Mouse (Mus musculus) CH12.LX (cell line): ENCODE data around the gene Psma1. TPM values are rescaled to one million over a fixed set of nuclear protein-coding genes. Genes with fewer than 3 reads are reported as not detected.
A peak's percentile ranks its signal among the peaks of the same experiment; 100 is the strongest.

Experiments used
- DNase-seq: peaks from one replicate; pipeline ENCODE4 v3.0.0-alpha.2; 2013; ENCODE audit errors: extremely low read depth
- H3K27ac ChIP-seq: 2 replicates; pipeline ENCODE4 v1.5.1; 2012; ENCODE audit warnings: low read depth, mild to moderate bottlenecking, control low read depth, moderate library complexity; ENCODE audit not compliant: insufficient read depth
- H3K27me3 ChIP-seq: replicated peaks from 2 replicates; pipeline ENCODE3; 2012; ENCODE audit warnings: inconsistent platforms
- H3K36me3 ChIP-seq, 2 experiments: replicated peaks in 1 of 2; 2 replicates each; pipeline versions ENCODE3 to v1.6.1; 2012; ENCODE audit warnings: inconsistent platforms in 1 of 2, low read length in 1 of 2, mild to moderate bottlenecking in 1 of 2, mixed read lengths in 1 of 2, moderate library complexity in 1 of 2; ENCODE audit not compliant: control insufficient read depth in 1 of 2, insufficient read depth in 1 of 2
- H3K4me1 ChIP-seq, 2 experiments: 2 replicates each; pipeline ENCODE4 v1.6.1; 2012; ENCODE audit warnings: inconsistent platforms in 1 of 2, moderate library complexity in 1 of 2; ENCODE audit not compliant: insufficient read depth in 2 of 2, control insufficient read depth in 1 of 2
- H3K4me2 ChIP-seq: 2 replicates; pipeline ENCODE4 v1.6.1; 2012; ENCODE audit warnings: low read depth, mild to moderate bottlenecking, control low read depth; ENCODE audit not compliant: poor library complexity, insufficient read depth, severe bottlenecking
- H3K4me3 ChIP-seq, 3 experiments: fragments of 150-350 bp in 1 of 3; sonication (generic) in 1 of 3; replicated peaks in 1 of 3; 2 replicates each; pipeline versions ENCODE3 to v1.5.1; 2011 to 2012; ENCODE audit warnings: low read depth in 2 of 3, low read length in 2 of 3, mild to moderate bottlenecking in 2 of 3, moderate library complexity in 2 of 3, control low read depth in 1 of 3, improper control_type of control experiment in 1 of 3, inconsistent platforms in 1 of 3, mixed read lengths in 1 of 3; ENCODE audit not compliant: poor library complexity in 1 of 3
- H3K79me2 ChIP-seq: replicated peaks from 2 replicates; pipeline ENCODE4 v1.6.1; 2012; ENCODE audit warnings: mild to moderate bottlenecking, moderate library complexity; ENCODE audit not compliant: control insufficient read depth, poor library complexity, insufficient read depth, severe bottlenecking; ENCODE audit errors: extremely low read depth
- H3K9ac ChIP-seq: 2 replicates; pipeline ENCODE4 v1.6.1; 2012; ENCODE audit warnings: low read depth, mild to moderate bottlenecking, control low read depth, moderate library complexity; ENCODE audit not compliant: insufficient read depth
- H3K9me3 ChIP-seq: replicated peaks from 2 replicates; pipeline ENCODE3; 2012; ENCODE audit warnings: low read length, inconsistent platforms, mixed read lengths
- BHLHE40 ChIP-seq: IDR thresholded peaks from 2 replicates; pipeline ENCODE4 v1.6.1; 2011; ENCODE audit warnings: mild to moderate bottlenecking, low read depth, low read length, improper control_type of control experiment
- CHD2 ChIP-seq: IDR thresholded peaks from 2 replicates; pipeline ENCODE4 v1.6.1; 2011; ENCODE audit warnings: low read length, improper control_type of control experiment
- E2F4 ChIP-seq: IDR thresholded peaks from 2 replicates; pipeline ENCODE4 v1.6.1; 2011; ENCODE audit warnings: low read depth, low read length, improper control_type of control experiment; ENCODE audit not compliant: insufficient replicate concordance
- ELF1 ChIP-seq: IDR thresholded peaks from 2 replicates; pipeline ENCODE4 v1.6.1; 2014; ENCODE audit warnings: low read depth, mild to moderate bottlenecking, inconsistent platforms, low read length, improper control_type of control experiment
- HCFC1 ChIP-seq: IDR thresholded peaks from 2 replicates; pipeline ENCODE4 v1.6.1; 2012; ENCODE audit warnings: low read depth, mild to moderate bottlenecking, inconsistent platforms, low read length, improper control_type of control experiment
- IRF4 ChIP-seq: IDR thresholded peaks from 2 replicates; pipeline ENCODE4 v1.6.1; 2014; ENCODE audit warnings: low read depth, mild to moderate bottlenecking, inconsistent platforms, low read length, improper control_type of control experiment
- JUN ChIP-seq: IDR thresholded peaks from 2 replicates; pipeline ENCODE4 v1.6.1; 2011; ENCODE audit warnings: low read depth, mild to moderate bottlenecking, low read length, improper control_type of control experiment, moderate library complexity; ENCODE audit not compliant: insufficient read depth
- KAT2A ChIP-seq: IDR thresholded peaks from 2 replicates; pipeline ENCODE4 v1.6.1; 2012; ENCODE audit warnings: low read length, improper control_type of control experiment, inconsistent platforms; ENCODE audit not compliant: insufficient replicate concordance
- MAX ChIP-seq: IDR thresholded peaks from 2 replicates; pipeline ENCODE4 v1.6.1; 2011; ENCODE audit warnings: low read length, improper control_type of control experiment
- MEF2A ChIP-seq: IDR thresholded peaks from 2 replicates; pipeline ENCODE4 v1.6.1; 2014; ENCODE audit warnings: low read depth, mild to moderate bottlenecking, inconsistent platforms, low read length, improper control_type of control experiment, borderline replicate concordance
- MXI1 ChIP-seq: IDR thresholded peaks from 2 replicates; pipeline ENCODE4 v1.6.1; 2011; ENCODE audit warnings: mild to moderate bottlenecking, low read depth, low read length, improper control_type of control experiment
- MYC ChIP-seq: IDR thresholded peaks from 2 replicates; pipeline ENCODE4 v1.6.1; 2011; ENCODE audit warnings: low read depth, mild to moderate bottlenecking, improper control_type of control experiment, low read length
- NELFE ChIP-seq: IDR thresholded peaks from 2 replicates; pipeline ENCODE4 v1.6.1; 2011; ENCODE audit warnings: low read depth, low read length, improper control_type of control experiment
- NRF1 ChIP-seq: IDR thresholded peaks from 2 replicates; pipeline ENCODE4 v1.6.1; 2014; ENCODE audit warnings: low read depth, mild to moderate bottlenecking, inconsistent platforms, low read length, improper control_type of control experiment, moderate library complexity
- PAX5 ChIP-seq: IDR thresholded peaks from 2 replicates; pipeline ENCODE4 v1.6.1; 2012; ENCODE audit warnings: low read length, inconsistent platforms, mixed read lengths
- POLR2A ChIP-seq: IDR thresholded peaks from 2 replicates; pipeline ENCODE4 v1.6.1; 2011; ENCODE audit warnings: low read depth, mild to moderate bottlenecking, improper control_type of control experiment, low read length
- POLR2AphosphoS2 ChIP-seq: IDR thresholded peaks from 2 replicates; pipeline ENCODE4 v1.6.1; 2011; ENCODE audit warnings: low read depth, low read length, improper control_type of control experiment
- RAD21 ChIP-seq: IDR thresholded peaks from 2 replicates; pipeline ENCODE4 v1.6.1; 2011; ENCODE audit warnings: low read depth, mild to moderate bottlenecking, low read length, improper control_type of control experiment, moderate library complexity
- SIN3A ChIP-seq: IDR thresholded peaks from 2 replicates; pipeline ENCODE4 v1.6.1; 2012; ENCODE audit warnings: low read length, improper control_type of control experiment, inconsistent platforms
- TBP ChIP-seq: conservative IDR thresholded peaks from 2 replicates; pipeline ENCODE4 v1.6.1; 2011; ENCODE audit warnings: low read depth, low read length, improper control_type of control experiment
- TCF12 ChIP-seq: IDR thresholded peaks from 2 replicates; pipeline ENCODE4 v1.6.1; 2014; ENCODE audit warnings: low read depth, mild to moderate bottlenecking, inconsistent platforms, low read length, improper control_type of control experiment
- UBTF ChIP-seq: IDR thresholded peaks from 2 replicates; pipeline ENCODE4 v1.6.1; 2012; ENCODE audit warnings: low read depth, mild to moderate bottlenecking, inconsistent platforms, low read length, improper control_type of control experiment, moderate library complexity
- ZC3H11A ChIP-seq: IDR thresholded peaks from 2 replicates; pipeline ENCODE4 v1.6.1; 2012; ENCODE audit warnings: low read depth, mild to moderate bottlenecking, inconsistent platforms, low read length, improper control_type of control experiment
- ZMIZ1 ChIP-seq: IDR thresholded peaks from 2 replicates; pipeline ENCODE4 v1.6.1; 2012; ENCODE audit warnings: low read depth, mild to moderate bottlenecking, inconsistent platforms, low read length, improper control_type of control experiment
- dilution Hi-C: fragments of 300-500 bp; cut with MboI; formaldehyde crosslinking; loops from 2 replicates; pipeline ENCODE4 v1.14.3; 2020; ENCODE audit warnings: low sequenced_read_pairs; ENCODE audit not compliant: extremely low pct_unique_long_range_greater_than_20kb, extremely low pct_ligation_motif_present
- in situ Hi-C: fragments of 300-500 bp; cut with MboI; formaldehyde crosslinking; loops from 3 replicates; pipeline ENCODE4 v1.14.3; 2019; ENCODE audit warnings: low sequenced_read_pairs, low pct_ligation_motif_present, low pct_unique_long_range_greater_than_20kb, mixed read lengths
- polyA plus RNA-seq: library from polyadenylated mRNA; unstranded; fragments of >175 nt; gene quantifications from 2 replicates; pipeline ENCODE4 v1.2.1, GENCODE M21; 2012; ENCODE audit warnings: low read depth; ENCODE audit not compliant: insufficient read length
- total RNA-seq, 2 experiments: library from RNA; depleted of rRNA; stranded (reverse); fragments of 300-350 nt in 1 of 2; fragments of >200 nt in 1 of 2; gene quantifications; 2 replicates each; pipeline ENCODE4 v1.2.3; 2012 to 2014

Gene Psma1
- total and polyA plus RNA-seq, 3 experiments, result 297 to 706 (median 393) TPM

DNA sequence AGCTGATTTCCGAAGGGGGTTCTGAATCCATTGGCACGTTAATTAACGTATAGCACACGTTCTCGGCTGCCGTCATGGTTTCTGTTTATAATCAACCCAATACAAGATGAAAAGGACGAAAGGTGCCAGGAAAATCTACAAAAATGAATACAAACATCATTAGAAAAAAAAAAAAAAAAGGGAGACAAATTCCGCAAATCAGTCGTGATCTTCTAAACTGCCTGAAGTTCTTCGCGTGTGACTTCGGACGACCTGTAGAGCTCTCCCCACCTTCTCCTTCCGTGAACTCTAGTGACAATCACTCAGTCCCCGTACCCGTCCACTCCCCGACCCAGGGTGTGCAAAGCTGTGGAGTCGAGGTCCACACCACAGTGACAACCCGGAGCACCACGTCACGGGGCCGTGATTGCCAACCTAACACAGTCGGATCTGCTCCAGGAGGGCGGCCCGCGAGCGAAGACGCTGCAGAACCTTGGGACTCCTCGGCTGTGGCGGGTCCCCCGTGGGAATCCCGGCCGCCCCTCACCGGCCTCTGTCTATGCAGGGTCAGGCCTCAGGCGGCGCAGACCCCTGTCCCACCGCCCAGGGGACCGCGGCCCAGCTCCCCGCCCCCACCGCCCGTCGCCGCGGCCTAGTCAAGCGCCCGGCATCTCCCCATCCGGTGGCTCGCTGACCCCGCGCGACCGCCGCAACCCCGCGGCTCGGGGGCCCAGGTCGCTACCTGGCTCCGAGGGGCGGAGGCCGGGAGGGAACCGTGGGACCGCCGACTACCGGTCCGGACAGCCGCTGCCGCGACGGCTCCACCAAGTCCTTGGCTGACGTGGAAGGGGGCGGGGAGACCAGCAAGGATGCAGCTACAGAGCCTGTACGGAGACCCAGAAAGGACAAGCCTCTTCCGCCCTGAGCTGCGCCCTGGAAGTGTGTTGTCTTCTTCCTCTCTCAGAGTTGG is 21.8 kb downstream of the Psma1 start, which contains the start of gene Copb1:
Copb1 (minus strand) TSS at position 827 of the 949 bp plus-strand sequence.
- peak within 1 kb of the TSS; percentile 89 to 95 (median 92) for H3K4me3 ChIP-seq
- in situ Hi-C loops (loop anchor here (25.0 kb wide), 1 partner anchor 383 kb away; the partner anchor contains the start of gene Calca), dilution Hi-C loops (no loop called here)
- peaks cover 11% of the 10 kb centered on the region for H3K9me3 ChIP-seq
- no peaks in the 10 kb centered on the region for H3K27me3 ChIP-seq
- peaks cover 20% of the 10 kb centered on the region for H3K79me2 ChIP-seq
- TF ChIP-seq ZC3H11A, result no peak
- TF ChIP-seq RAD21, result no peak
- no peak for TF ChIP-seq E2F4
- peak; percentile 41; the same call in 1 of the 2 replicates for TF ChIP-seq POLR2AphosphoS2
- no peak for TF ChIP-seq PAX5
- peak; percentile 75 for TF ChIP-seq TCF12
- peak; percentile 83 for TF ChIP-seq ZMIZ1
- 0 out of 2 replicates have a peak, but pooled peaks have one; percentile 70 for TF ChIP-seq NELFE
- TF ChIP-seq UBTF, result peak; percentile 69; the same call in 1 of the 2 replicates
- TF ChIP-seq HCFC1, result peak; percentile 84
- peak; percentile 78; the same call in 1 of the 2 replicates for TF ChIP-seq KAT2A
- TF ChIP-seq MEF2A, result peak; percentile 58
- TF ChIP-seq MAX, result no peak
- 0 out of 2 replicates have a peak, but pooled peaks have one; percentile 27 for TF ChIP-seq BHLHE40
- TF ChIP-seq TBP, result peak; percentile 49; the same call in 1 of the 2 replicates
- peak; percentile 34; the same call in 1 of the 2 replicates for TF ChIP-seq MYC
- peak; percentile 90 for TF ChIP-seq ELF1
- TF ChIP-seq CHD2, result peak; percentile 42; the same call in 1 of the 2 replicates
- peak; percentile 46; the same call in 1 of the 2 replicates for TF ChIP-seq NRF1
- peak; percentile 66 for TF ChIP-seq MXI1
- TF ChIP-seq JUN, result no peak
- TF ChIP-seq IRF4, result peak; percentile 49; the same call in 1 of the 2 replicates
- TF ChIP-seq POLR2A, result peak; percentile 74; the same call in 1 of the 2 replicates
- TF ChIP-seq SIN3A, result peak; percentile 89
- peak within 1 kb of the TSS; percentile 44; the same call in 1 of the 2 replicates for H3K27ac ChIP-seq
- H3K4me1 ChIP-seq, result peaks cover 0 to 8% of the 10 kb centered on the region in 2 experiments; a peak in 1 of 4 replicates
- peak within 1 kb of the TSS; percentile 79 for H3K9ac ChIP-seq
- H3K36me3 ChIP-seq, result peaks cover 17 to 32% of the 10 kb centered on the region in 2 experiments
- peak within 1 kb of the TSS; percentile 65 for H3K4me2 ChIP-seq
- peak; percentile 92 for DNase-seq
